Mouse (Mus musculus) cerebellum, adult 18-20 months (tissue): ENCODE data around the gene Slc24a2.

Source experiments
- DNase-seq, 2 experiments: peaks; one replicate each; pipeline ENCODE4 v3.0.0; 2021

Slc24a2 gene

GRCm38 (mm10) chr4:87041412-87041997 lies 188.8 kb downstream of the Slc24a2 start:
- no peak for DNase-seq

GRCm38 (mm10) chr4:87037592-87037991 lies 192.7 kb downstream of the Slc24a2 start:
- DNase-seq: no peak

- DNase-seq: no peak
Measured at GRCm38 (mm10) chr4:87036507-87036906, 193.8 kb downstream of the Slc24a2 start.

- no peak for DNase-seq
Measured at GRCm38 (mm10) chr4:87035701-87036100, 194.6 kb downstream of the Slc24a2 start.

GRCm38 (mm10) chr4:87032632-87033031 lies 197.6 kb downstream of the Slc24a2 start:
- DNase-seq: no peak

- no peak for DNase-seq
Measured at GRCm38 (mm10) chr4:87031076-87031475, 199.2 kb downstream of the Slc24a2 start.

GRCm38 (mm10) chr4:87026311-87027151 lies 203.7 kb downstream of the Slc24a2 start:
- DNase-seq: peak; percentile 47 to 56

- DNase-seq: no peak
Measured at GRCm38 (mm10) chr4:87024556-87024955, 205.7 kb downstream of the Slc24a2 start.

- DNase-seq: no peak
Measured at GRCm38 (mm10) chr4:87021542-87021941, 208.7 kb downstream of the Slc24a2 start.

- no peak for DNase-seq
Measured at GRCm38 (mm10) chr4:87019486-87020105, 210.7 kb downstream of the Slc24a2 start.

GRCm38 (mm10) chr4:87018073-87018997 lies 211.9 kb downstream of the Slc24a2 start:
- no peak for DNase-seq

GRCm38 (mm10) chr4:87017464-87017863 lies 212.8 kb downstream of the Slc24a2 start:
- no peak for DNase-seq

- no peak for DNase-seq
Measured at GRCm38 (mm10) chr4:87015746-87016145, 214.5 kb downstream of the Slc24a2 start.

GRCm38 (mm10) chr4:87013721-87014620 lies 216.3 kb downstream of the Slc24a2 start:
- DNase-seq: no peak

GRCm38 (mm10) chr4:86992470-86992869 lies 237.8 kb downstream of the Slc24a2 start:
- no peak for DNase-seq

GRCm38 (mm10) chr4:86989301-86989700 lies 241.0 kb downstream of the Slc24a2 start:
- no peak for DNase-seq

- DNase-seq: no peak
Measured at GRCm38 (mm10) chr4:86987846-86988245, 242.4 kb downstream of the Slc24a2 start.

GRCm38 (mm10) chr4:86977272-86977671 lies 253.0 kb downstream of the Slc24a2 start:
- no peak for DNase-seq

GRCm38 (mm10) chr4:86957576-86958411 lies 272.5 kb downstream of the Slc24a2 start:
- DNase-seq: peak; percentile 47 to 59

- DNase-seq: no peak
Measured at GRCm38 (mm10) chr4:86955448-86955847, 274.8 kb downstream of the Slc24a2 start.

GRCm38 (mm10) chr4:86953519-86953918 lies 276.8 kb downstream of the Slc24a2 start:
- DNase-seq: no peak
